Mouse (Mus musculus) heart, postnatal 25 days (tissue): Measurements from ENCODE around the gene Kndc1. TPM values are rescaled to one million over a fixed set of nuclear protein-coding genes. Genes with fewer than 3 reads are reported as not detected.

Source experiments
- DNase-seq: peaks from one replicate; pipeline ENCODE4 v3.0.0; 2022; ENCODE audit warnings: low spot score
- intact Hi-C: fragments of 180-260 bp; cut with DNase I; formaldehyde crosslinking; loops from one replicate; pipeline ENCODE4 v1.15.1; 2025
- total RNA-seq, 2 experiments: library from RNA; stranded (reverse); gene quantifications; 2 replicates each; pipeline ENCODE4 v1.2.3; 2021

Kndc1 gene
- total RNA-seq, 2 experiments from 2014 or later = not detected

DNA sequence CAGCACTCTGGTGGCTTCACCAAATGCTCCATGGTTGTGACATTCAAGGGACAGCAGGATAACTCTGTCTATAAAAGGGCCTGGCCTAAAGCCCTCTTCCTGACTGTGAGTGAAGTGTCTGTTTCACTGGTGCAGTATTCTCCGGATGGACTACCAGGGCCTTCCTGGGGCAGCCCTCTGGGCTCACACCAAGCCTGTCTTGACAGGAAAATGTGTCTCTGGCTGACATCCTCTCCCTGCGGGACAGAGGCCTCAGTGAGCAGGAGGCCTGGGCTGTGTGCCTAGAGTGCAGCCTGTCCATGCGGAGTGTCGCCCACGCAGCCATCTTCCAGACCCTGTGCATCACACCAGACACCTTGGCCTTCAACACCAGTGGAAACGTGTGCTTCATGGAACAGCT, 6.4 kb downstream of the Kndc1 start:
- intact Hi-C loops = no loop called here
- no peak for DNase-seq

DNA sequence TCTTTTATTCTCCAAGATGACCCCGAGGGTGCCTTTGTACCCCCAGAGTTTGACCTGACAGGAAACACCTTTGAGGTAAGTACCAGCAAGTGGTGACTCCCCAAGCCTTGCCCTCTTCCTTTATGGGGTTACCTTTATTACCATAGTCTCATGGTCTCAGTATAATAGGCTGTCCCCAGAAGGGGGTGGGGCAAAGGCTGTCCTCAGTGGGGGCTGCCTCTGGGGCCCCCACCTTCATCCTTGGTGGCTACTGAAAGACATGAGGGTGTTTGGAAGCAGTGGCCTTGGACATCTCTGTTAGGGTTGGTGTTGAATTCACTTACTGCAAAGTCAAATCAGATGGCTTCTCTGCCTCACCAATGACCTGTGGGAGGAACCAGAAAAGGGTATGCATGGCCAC, 7.5 kb downstream of the Kndc1 start:
- DNase-seq = no peak
- intact Hi-C loops = no loop called here

DNA sequence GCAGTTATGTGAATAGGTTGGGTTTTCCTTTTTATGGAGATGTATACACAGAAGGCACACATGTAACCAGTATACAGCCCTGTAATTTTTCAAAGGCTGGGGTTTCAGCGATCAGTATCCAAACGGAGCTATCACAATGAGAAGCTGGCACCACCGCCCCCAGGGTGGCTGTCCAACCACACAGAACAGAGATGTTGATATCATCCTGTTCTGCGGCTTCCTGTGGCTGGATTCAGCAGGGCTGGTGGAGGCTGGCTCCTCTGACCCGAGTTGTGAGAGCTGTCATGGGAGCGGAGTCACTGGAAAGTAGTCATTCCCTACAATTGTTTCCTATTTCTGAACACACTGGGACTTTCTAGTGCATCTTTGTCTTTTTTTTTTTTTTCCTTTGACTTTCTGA, 10.8 kb downstream of the Kndc1 start:
- intact Hi-C loops = loop anchor here (2.0 kb wide), 2 partner anchors 90 to 158 kb away; no protein-coding TSS in a partner anchor
- DNase-seq = no peak

DNA sequence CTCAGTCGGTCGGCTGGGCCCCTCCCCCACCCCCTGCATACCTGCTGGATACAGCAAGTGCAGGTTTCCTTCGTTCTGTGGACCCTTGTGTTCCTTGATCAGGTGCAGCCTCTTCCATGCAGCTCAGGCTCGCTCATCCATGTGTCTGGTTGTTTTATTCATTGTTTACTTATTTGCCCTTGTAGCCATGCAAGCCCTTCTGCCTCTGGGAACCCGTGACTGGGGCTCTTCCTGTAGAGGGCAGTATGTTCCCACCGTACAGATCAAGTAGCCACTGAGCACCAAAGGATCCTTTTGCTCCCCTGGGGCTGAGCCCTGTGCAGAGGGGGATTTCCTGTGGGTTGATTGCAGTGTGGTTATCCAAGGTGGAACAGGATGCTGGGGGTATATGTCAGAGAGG, 11.2 kb downstream of the Kndc1 start:
- no peak for DNase-seq
- intact Hi-C loops = loop anchor here (2.0 kb wide), 2 partner anchors 89 to 157 kb away; no protein-coding TSS in a partner anchor

DNA sequence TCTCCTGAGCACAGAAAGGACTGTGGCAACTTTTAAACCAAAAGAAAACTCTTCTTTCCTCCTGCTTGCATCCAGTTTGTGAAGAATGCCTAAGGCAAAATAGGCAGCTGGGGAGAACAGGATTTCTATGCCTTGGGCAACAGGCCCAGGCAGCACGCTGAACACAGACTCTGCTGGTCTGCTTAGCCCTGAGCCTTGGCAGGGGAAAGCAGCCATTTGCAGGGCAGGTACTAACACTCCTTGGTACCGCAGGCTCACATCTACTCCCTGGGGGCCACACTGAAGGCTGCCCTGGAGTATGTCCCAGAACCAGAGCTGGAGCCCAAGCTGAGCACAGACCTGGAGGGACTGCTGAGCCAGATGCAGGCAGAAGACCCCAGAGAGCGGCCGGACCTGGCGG, 13.7 kb downstream of the Kndc1 start:
- intact Hi-C loops = no loop called here
- no peak for DNase-seq

DNA sequence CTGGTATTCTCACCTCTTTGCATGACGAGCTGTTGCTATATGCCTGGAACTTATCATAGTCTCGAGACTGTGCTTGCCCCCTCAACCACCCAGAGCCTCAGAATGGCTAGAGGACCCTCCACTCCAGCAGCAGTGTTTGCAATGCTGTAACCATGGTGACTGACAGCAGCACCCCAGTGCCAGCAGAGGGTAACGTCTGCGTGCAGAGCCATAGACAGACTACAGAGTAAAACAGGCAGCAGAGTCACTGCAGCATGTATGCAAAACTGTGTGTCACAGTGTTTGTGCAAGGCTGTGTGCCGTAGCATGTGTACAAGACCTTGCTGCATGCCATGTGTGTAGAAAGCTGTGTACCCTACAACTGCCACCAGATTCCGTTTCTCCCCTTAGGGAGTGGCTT, 15.0 kb downstream of the Kndc1 start:
- intact Hi-C loops = no loop called here

DNA sequence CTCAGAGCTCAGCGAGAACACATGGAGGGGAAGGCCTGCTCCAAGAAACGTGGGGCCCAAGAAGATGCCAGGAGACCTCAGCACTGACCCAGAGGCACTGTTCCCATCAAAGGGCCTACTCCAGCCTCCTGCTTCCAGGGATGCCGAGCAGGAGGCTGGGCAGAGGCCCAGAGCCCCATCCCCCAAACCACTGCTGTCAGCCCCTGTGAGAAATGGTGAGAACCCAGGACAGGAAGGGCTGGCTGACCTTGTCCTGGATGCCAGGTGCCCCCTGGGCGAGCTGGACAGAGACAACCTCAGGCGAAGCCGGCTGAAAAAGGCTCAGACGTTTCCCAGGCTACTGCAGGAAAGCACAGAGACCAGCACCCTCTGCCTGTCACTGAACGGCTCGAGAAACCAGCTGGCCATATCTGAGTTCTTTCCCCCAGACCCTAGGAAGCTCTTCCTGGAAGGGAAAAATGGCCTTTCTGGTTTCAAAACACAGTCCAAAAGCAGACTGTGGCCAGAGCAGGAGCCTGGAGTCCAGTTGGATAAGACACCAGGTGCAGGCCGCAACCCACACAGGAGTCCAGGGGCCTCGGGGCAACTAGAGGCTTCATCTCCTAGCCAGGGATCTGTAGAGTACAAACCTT, 15.8 kb downstream of the Kndc1 start:
- intact Hi-C loops = no loop called here

More for the DNA sequence above, 15.0 kb downstream of the Kndc1 start:
- DNase-seq = no peak

DNA sequence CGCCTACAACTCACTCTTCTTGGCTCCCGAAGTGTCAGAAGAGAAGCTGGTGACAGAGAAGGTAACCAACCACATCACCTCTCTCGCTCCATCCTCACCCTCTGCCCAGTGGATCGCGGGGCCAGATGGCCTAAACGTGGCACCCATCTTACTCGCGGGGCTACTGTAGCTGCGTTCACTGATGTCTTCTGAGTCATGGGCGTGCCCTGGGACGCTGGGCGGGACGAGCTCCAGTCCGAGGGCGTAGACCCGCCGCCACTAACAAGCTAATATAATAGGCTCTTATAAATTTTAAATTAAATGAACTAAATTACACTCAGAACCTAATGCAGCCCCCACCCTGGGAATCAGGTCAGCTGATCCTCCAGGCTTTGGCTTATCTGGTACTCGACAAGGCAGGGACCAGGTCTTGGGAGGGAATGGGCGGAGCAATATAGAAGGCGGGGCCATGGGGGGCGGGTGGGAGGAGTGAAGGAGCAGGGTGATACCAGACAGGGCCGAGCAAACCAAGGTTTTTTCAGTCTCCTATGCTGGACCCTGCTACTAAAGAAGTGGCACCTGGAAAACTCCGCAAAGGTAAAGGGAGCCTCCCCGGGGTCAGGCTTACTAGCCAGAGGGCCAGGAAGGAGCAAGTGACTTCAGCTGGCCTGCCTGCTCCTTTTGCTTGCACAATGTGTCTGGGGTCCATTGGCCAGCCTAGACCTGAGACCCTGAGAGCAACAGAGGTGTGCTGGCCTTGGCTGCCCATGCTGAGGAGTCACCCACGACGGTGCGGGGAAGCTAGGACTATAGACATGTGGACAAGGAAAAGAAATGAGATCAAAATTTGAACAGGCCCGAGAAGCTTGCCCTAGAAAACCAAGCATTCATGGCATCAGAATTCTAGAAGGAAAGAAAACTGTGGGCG, 19.9 kb downstream of the Kndc1 start:
- DNase-seq = no peak
- intact Hi-C loops = no loop called here

More for the DNA sequence above, 15.8 kb downstream of the Kndc1 start:
- no peak for DNase-seq

DNA sequence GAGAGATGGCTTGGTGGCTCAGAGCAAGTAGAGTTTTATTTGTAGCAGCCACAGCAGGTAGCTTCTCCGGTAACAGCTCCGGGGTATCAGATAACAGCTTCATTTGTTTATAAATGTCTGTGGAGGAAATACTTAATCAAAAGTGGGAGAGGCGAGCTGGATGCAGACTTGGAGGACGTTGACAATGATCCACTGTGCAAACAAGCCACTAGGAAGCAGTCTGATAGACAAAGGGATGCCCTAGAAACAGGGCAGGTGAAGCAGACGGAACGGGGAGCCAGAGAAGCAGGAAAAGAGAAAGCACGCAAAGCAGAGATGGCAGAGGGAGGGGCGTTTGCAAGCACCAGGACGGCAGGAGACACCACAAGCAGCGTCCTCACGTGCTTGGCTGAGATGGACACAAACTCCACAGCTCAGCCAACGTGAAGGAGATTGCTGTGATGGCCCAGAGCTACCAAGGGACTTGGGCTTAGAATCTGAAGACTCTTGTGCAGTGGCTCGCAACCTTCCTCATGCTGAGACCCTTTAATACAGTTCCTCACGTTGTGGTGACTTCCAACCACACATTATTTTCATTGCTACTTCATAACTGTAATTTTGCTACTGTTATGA, 21.3 kb downstream of the Kndc1 start:
- intact Hi-C loops = no loop called here
- no peak for DNase-seq

DNA sequence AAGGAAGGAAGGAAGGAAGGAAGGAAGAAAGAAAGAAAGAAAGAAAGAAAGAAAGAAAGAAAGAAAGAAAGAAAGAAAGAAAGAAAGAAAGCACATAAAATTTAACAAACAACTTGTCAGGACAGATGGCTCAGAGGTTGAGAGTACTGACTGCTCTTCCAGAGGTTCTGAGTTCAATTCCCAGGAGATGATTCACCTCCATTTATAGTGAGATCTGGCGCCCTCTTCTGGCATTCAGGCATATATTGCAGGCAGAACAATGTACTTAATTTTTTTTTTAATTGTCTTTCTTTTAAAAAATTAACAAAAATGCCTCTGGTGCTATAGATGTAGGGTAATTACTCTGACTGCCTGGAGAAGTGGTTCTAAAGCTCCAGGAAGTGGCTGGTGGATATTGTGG, 21.8 kb downstream of the Kndc1 start:
- no peak for DNase-seq
- intact Hi-C loops = no loop called here

DNA sequence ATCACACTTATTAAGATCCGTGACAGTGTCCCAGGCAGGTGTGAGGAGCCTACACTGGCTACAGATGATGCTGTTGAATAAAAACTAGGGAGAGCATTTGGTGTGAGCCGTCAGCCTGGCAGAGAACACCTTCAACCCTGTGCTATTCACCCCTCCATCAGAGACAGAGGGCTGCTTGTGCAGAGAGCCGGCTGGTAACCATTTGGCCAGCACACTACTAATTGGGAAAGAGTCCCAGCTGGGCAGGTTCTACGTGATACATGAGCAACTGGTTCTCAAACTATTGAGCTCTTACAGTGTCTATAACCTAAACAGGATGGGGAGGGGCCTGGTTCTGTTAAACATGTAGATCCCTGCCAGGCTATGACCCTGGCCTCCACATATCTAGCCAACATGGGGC, 23.8 kb downstream of the Kndc1 start:
- intact Hi-C loops = no loop called here
- no peak for DNase-seq

DNA sequence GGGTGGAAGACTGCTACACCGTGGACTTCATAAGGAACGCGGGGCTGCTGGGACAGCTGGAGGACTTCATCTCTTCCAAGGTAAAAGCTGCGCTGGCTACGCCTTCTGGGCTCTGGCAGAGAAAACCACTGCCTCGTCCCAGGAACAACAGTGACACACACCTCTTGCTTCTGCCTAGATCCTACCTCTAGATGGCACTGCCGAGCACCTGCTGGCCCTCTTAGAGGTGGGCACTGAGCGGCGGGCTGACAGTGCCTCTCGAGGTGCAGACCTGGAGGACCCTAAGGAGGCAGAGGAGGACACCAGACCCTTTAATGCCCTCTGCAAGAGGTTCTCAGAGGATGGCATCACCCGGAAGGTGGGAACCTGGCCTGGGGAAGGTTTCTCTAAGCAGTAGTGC, 36.2 kb downstream of the Kndc1 start:
- intact Hi-C loops = no loop called here
- DNase-seq = no peak

DNA sequence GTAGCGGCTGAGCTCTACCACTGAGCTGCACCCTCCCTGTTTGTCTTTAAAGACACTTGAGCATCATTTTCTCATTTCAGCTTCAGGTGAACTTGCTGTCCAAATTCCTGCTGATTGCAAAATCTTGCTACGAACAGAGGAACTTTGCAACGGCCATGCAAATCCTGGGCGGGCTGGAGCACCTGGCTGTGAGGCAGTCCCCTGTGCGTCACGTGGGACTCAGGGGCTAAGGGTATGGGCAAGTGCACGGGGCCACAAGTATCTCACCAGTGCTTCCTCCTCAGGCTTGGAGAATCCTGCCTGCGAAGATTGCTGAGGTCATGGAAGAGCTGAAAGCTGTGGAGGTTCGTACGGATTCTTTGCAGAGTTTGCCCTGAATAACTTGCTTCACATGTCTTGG, 42.2 kb downstream of the Kndc1 start:
- intact Hi-C loops = no loop called here
- DNase-seq = no peak

DNA sequence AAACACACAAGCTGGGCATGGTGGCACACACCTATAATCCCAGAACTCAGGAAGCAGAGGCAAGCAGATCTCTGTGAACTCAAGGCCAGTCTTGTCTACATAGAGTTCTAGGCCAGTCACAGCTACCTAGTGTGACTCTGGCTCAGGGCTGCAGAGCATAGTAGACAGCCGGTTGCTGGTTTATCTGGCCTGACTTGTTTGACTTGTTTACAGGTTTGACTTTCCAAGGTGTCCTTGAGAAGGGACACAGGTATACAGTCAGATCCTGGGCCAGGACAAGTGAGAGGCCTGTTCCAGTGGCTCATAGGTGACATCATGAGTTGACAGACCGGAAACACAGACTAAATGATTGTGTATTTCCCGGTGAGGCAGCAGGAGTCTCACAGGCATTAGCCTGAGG, 42.6 kb downstream of the Kndc1 start:
- DNase-seq = no peak

DNA sequence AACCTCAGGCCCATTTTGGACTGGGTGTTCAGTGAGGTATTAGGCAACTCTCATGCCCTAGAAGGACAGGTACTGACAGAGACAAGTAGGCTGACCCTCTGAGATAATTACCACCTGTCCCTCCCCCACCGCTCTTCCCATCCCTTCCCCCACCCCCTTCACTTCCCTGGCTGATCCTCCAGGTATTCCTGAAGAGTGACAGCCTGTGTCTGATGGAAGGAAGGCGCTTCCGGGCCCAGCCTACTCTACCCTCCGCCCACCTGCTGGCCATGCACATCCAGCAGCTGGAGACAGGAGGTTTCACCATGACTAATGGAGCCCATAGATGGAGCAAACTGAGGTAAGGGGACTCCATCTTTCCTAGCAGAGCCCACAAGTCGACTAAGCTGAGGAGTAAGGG, 43.3 kb downstream of the Kndc1 start:
- no peak for DNase-seq
- intact Hi-C loops = no loop called here

More for the DNA sequence above, 42.6 kb downstream of the Kndc1 start:
- intact Hi-C loops = no loop called here

DNA sequence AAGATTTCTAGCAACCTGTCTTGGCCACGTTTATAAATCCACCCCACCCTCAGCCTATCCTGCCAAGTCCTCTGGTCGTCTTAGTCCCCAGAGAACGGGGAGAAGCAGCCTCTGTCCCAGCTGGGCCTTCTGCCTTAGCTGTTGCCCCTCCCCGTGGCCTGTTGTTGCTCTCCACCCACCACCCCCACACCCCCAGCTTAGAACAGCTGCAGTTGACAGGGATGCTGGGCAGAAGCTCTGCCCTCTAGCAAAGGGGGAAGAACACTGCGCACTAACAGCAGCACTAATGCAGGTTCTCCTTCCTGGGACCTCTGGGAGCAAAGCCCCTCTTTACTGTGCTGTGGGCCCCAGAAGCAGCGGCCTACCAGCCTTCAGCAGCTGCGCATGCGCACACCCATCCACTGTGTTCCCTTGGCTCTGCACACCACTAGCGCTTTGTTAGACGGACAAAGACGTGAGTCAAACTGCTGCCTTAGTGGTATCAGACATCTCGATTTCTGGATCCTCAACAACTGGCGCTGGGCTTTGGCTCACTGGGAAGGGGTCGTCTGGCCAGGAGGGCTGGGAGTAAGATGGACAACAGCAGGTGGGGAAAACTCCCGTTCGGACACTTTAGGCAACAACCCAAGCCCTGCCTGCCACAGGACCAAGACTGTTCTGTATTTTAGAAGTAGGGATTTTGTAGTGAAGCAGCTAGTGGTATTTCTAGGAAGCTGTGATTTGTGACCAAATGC, 46.1 kb downstream of the Kndc1 start:
- intact Hi-C loops = no loop called here
- no peak for DNase-seq

DNA sequence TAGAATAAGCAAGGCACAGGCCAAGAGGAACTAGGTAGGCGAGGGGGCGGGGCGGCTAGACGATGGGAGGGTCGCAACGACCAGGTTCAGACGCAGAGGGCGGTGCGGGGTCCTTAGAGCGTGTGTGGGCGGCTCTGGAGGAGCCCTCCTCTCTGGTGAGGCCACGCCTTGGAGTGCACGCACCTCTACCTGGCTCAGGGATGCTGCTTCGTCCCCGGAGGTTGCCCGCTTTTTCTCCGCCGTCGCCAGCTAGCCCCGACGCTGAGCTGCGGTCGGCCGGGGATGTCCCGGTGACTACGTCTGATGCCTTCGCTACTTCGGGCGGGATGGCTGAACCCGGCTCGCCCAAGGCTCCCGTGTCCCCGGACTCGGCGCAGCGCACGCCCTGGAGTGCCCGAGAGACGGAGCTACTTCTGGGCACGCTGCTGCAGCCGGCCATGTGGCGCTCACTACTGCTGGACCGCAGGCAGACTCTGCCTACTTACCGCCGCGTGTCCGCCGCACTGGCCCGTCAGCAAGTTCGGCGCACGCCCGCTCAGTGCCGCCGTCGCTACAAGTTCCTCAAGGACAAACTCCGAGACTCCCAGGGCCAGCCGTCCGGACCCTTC, 49.3 kb downstream of the Kndc1 start, which contains the start of gene Utf1:
Gene Utf1, plus strand, starts transcription at position 116 of the 608 bp plus-strand sequence.
- intact Hi-C loops = no loop called here
- no peak for DNase-seq

DNA sequence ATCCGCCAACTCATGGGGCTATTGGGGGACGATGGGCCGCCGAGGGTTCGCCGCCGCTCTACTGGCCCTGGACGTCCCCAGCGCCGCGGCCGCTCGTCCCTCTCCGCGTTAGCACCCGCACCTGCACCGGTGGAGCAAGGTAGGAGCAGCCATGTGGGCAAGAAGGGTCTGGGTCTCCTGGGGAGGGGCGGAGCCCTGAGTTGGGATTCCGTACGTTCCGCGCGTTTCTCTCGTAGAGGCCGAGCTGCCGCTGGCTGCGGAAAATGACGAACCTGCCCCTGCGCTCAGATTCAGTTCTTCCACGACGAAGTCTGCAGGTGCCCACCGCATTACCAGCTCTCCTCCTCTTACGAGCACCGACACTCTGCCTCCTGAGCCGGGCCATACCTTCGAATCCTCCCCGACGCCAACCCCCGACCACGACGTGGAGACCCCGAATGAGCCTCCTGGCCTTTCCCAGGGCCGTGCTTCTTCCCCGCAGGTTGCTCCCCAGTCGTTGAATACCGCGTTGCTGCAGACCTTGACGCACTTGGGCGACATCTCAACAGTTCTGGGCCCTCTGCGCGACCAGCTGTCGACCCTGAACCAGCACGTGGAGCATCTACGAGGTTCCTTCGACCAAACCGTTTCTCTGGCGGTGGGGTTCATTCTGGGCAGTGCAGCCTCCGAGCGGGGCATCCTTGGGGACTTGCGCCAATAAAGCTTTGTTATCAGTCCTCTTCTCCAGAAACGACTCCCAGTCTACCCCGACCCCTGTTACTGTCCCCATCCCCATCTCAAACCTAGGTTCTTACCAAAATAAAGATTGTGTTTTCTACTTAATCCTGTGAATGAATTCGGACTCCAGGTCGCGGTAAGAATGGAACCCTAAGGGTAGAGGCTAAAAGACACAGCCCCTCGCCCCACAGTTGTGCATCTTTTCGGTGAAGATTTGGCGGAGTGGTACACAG, 50.1 kb downstream of the Kndc1 start:
- DNase-seq = no peak
- intact Hi-C loops = no loop called here

DNA sequence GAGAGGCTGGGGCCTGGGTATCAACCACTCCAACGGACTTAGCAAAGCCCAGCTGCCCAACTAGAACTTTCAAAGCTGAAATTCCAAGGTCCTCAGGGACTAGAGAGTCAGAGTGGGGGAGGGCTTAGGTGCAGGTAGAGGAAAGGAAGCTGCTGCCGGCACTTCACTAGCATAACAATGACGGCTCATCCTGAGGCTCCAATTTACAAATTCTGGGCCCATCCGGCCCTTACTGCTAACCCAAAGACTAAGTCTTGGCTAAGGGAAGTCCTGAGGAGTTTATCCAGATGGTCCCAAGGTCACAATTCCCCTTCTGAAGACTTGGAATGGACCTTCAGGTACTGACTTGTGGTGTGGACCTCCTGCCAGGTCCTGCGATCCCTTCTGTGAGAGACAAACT, 51.0 kb downstream of the Kndc1 start:
- intact Hi-C loops = no loop called here

More for the DNA sequence above, 51.0 kb downstream of the Kndc1 start:
- no peak for DNase-seq
